Mouse (Mus musculus) CH12F3 (cell line): Measurements from ENCODE around the gene Krt87.

ENCODE experiments used
- in situ Hi-C: fragments of 300-500 bp; cut with MboI; formaldehyde crosslinking; loops from 2 replicates; pipeline ENCODE4 v1.14.3; 2020; ENCODE audit warnings: low sequenced_read_pairs

Gene Krt87

GRCm38 (mm10) chr15:101438555-101438954 lies at the start of gene Krt87:
Gene Krt87 (minus strand): TSS chr15:101438804.
- in situ Hi-C loops, result no loop called here

- in situ Hi-C loops, result no loop called here
Observed at GRCm38 (mm10) chr15:101485911-101486635, 47.5 kb upstream of the Krt87 start.

GRCm38 (mm10) chr15:101484939-101485338 lies 46.3 kb upstream of the Krt87 start:
- in situ Hi-C loops, result no loop called here

- in situ Hi-C loops, result no loop called here
Observed at GRCm38 (mm10) chr15:101483646-101484045, 45.0 kb upstream of the Krt87 start.

- in situ Hi-C loops, result no loop called here
Observed at GRCm38 (mm10) chr15:101482056-101482455, 43.5 kb upstream of the Krt87 start.

GRCm38 (mm10) chr15:101479666-101480060 lies 41.1 kb upstream of the Krt87 start:
- in situ Hi-C loops, result no loop called here

GRCm38 (mm10) chr15:101479007-101479665 lies 40.5 kb upstream of the Krt87 start:
- in situ Hi-C loops, result no loop called here

- in situ Hi-C loops, result no loop called here
Observed at GRCm38 (mm10) chr15:101472952-101473528, 34.4 kb upstream of the Krt87 start, which contains the start of gene Krt86. Gene Krt86 (plus strand): TSS chr15:101473478.

GRCm38 (mm10) chr15:101469093-101469492 lies 30.5 kb upstream of the Krt87 start:
- in situ Hi-C loops, result no loop called here

- in situ Hi-C loops, result no loop called here
Observed at GRCm38 (mm10) chr15:101463651-101464050, 25.0 kb upstream of the Krt87 start, which contains the start of gene Krt81. Gene Krt81 (minus strand): TSS chr15:101463751.

- in situ Hi-C loops, result no loop called here
Observed at GRCm38 (mm10) chr15:101459283-101459682, 20.7 kb upstream of the Krt87 start.

GRCm38 (mm10) chr15:101458361-101458930 lies 19.8 kb upstream of the Krt87 start:
- in situ Hi-C loops, result no loop called here

GRCm38 (mm10) chr15:101455891-101456290 lies 17.3 kb upstream of the Krt87 start:
- in situ Hi-C loops, result no loop called here

GRCm38 (mm10) chr15:101455292-101455691 lies 16.7 kb upstream of the Krt87 start:
- in situ Hi-C loops, result no loop called here

GRCm38 (mm10) chr15:101454774-101455173 lies 16.2 kb upstream of the Krt87 start:
- in situ Hi-C loops, result no loop called here

GRCm38 (mm10) chr15:101453093-101453736 lies 14.6 kb upstream of the Krt87 start:
- in situ Hi-C loops, result no loop called here

GRCm38 (mm10) chr15:101447444-101447843 lies 8.8 kb upstream of the Krt87 start, which contains the start of gene Krt88:
Gene Krt88 (plus strand): TSS chr15:101447744.
- in situ Hi-C loops, result no loop called here

GRCm38 (mm10) chr15:101446572-101446971 lies 8.0 kb upstream of the Krt87 start:
- in situ Hi-C loops, result no loop called here

- in situ Hi-C loops, result no loop called here
Observed at GRCm38 (mm10) chr15:101440837-101441236, 2.2 kb upstream of the Krt87 start.

- in situ Hi-C loops, result no loop called here
Observed at GRCm38 (mm10) chr15:101436611-101437010, 2.0 kb downstream of the Krt87 start.

GRCm38 (mm10) chr15:101424914-101425313 lies 13.7 kb downstream of the Krt87 start:
- in situ Hi-C loops, result no loop called here
